In genomic region chr16:23890636-23891035, GRCm38 (mm10) we compare ENCODE assay signal across 10 mouse cellular contexts. TPM values are rescaled to one million over a fixed set of nuclear protein-coding genes. Genes with fewer than 3 reads are reported as not detected.
DNase-seq lines count a peak whose midpoint lies in the region; ATAC-seq and TF ChIP-seq lines count a peak whose summit lies in the region.
"Had no signal": no experiment of that assay in that cellular context is flagged by ENCODE, and none has a peak within 500 bp of the region (broad histone marks: within the 10 kb centered on the region; RNA-seq: fewer than 3 reads in every experiment).

TSS of gene Sst (minus strand) at chr16:23890958.

- no peak for TF ChIP-seq CTCF in layer of hippocampus, adult 2 months (conservative IDR thresholded peaks at IDR 0.05)

- peaks cover 4% of the 10 kb centered on the region for H3K4me1 ChIP-seq in forebrain, embryonic 16.5 days (replicated peaks; ENCODE audit: control insufficient read depth, insufficient read depth, low read length)
- peaks cover 35% of the 10 kb centered on the region for H3K4me1 ChIP-seq in neural tube, embryonic 13.5 days (replicated peaks)
- H3K4me1 ChIP-seq: liver, embryonic 13.5 days had no signal

- peak; percentile 52; the same call in 1 of the 2 replicates for ATAC-seq in forebrain, embryonic 16.5 days
- ATAC-seq in neural tube, embryonic 13.5 days (ENCODE audit: low read depth), result peak; percentile 51; the same call in 1 of the 2 replicates

- no peak within 1 kb of the TSS for H3K27ac ChIP-seq in layer of hippocampus, adult 2 months
- no peak within 1 kb of the TSS for H3K27ac ChIP-seq in forebrain, embryonic 16.5 days (ENCODE audit: low read length)
- peak within 1 kb of the TSS; percentile 46; the same call in 1 of the 2 replicates for H3K27ac ChIP-seq in neural tube, embryonic 13.5 days (replicated peaks)
- H3K27ac ChIP-seq: liver, embryonic 13.5 days had no signal

- 0 out of 2 replicates have a peak within 1 kb of the TSS, but pooled peaks have one; percentile 17 for H3K9ac ChIP-seq in forebrain, embryonic 16.5 days (replicated peaks; ENCODE audit: low read depth, low read length)
- peak within 1 kb of the TSS; percentile 62 for H3K9ac ChIP-seq in neural tube, embryonic 13.5 days
- H3K9ac ChIP-seq: liver, embryonic 13.5 days had no signal

- no peak within 1 kb of the TSS; the same call in 1 of the 2 replicates for H3K4me3 ChIP-seq in layer of hippocampus, adult 2 months
- peak within 1 kb of the TSS; percentile 33 for H3K4me3 ChIP-seq in forebrain, embryonic 16.5 days (replicated peaks; ENCODE audit: low read length)
- peak within 1 kb of the TSS; percentile 38 for H3K4me3 ChIP-seq in neural tube, embryonic 13.5 days
- H3K4me3 ChIP-seq: liver, embryonic 13.5 days had no signal

- 5% methylated on average over 26 of the region's 26 CpGs for whole genome bisulfite sequencing in forebrain, embryonic 16.5 days
- 4% methylated on average over 26 of the region's 26 CpGs for WGBS in neural tube, embryonic 13.5 days

- H3K9me3 ChIP-seq in forebrain, embryonic 16.5 days (ENCODE audit: control insufficient read depth, low read length), result no peaks in the 10 kb centered on the region
- H3K9me3 ChIP-seq in neural tube, embryonic 13.5 days, result no peaks in the 10 kb centered on the region
- H3K9me3 ChIP-seq: liver, embryonic 13.5 days had no signal

- no peak for DNase-seq in layer of hippocampus, adult 2 months (ENCODE audit: low spot score in 2 of 2)
- no peak for DNase-seq in layer of hippocampus, adult 9-10 months (ENCODE audit: low spot score)
- no peak for DNase-seq in left cerebral cortex, adult 8-10 months (ENCODE audit: low spot score in 2 of 2)
- DNase-seq in urinary bladder, postnatal 10 days (ENCODE audit: low spot score), result no peak
- no peak for DNase-seq in adrenal gland, postnatal 10 days
- no peak for DNase-seq in gastrocnemius, postnatal 10 days
- DNase-seq: liver, embryonic 13.5 days had no signal

- peak within 1 kb of the TSS; percentile 41 for H3K4me2 ChIP-seq in forebrain, embryonic 16.5 days (ENCODE audit: low read length)
- H3K4me2 ChIP-seq in neural tube, embryonic 13.5 days, result peak within 1 kb of the TSS; percentile 57
- H3K4me2 ChIP-seq: liver, embryonic 13.5 days had no signal

- no peaks in the 10 kb centered on the region for H3K36me3 ChIP-seq in forebrain, embryonic 16.5 days (ENCODE audit: control insufficient read depth, insufficient read depth)
- H3K36me3 ChIP-seq in neural tube, embryonic 13.5 days, result no peaks in the 10 kb centered on the region
- H3K36me3 ChIP-seq: liver, embryonic 13.5 days had no signal

- peaks cover 29% of the 10 kb centered on the region for H3K27me3 ChIP-seq in forebrain, embryonic 16.5 days (replicated peaks; ENCODE audit: control insufficient read depth, insufficient read depth, low read length)
- H3K27me3 ChIP-seq in neural tube, embryonic 13.5 days, result peaks cover 45% of the 10 kb centered on the region

RNA-seq across cellular contexts. Expression of gene Sst, which starts in this region (rescaled TPM):
- 100 to 1,000 TPM; 395 TPM for total RNA-seq in layer of hippocampus, adult 2 months (2021)
- 208 and 241 TPM in 2 replicates for polyA plus RNA-seq in forebrain, embryonic 16.5 days (2015; fragmentation: Nextera tagmentation; extraction: Ambion mirVana)
- total RNA-seq in left cerebral cortex, adult 8-10 months (2022), result 100 to 1,000 TPM; 363 to 433 (median 383) TPM
- polyA plus RNA-seq in neural tube, embryonic 13.5 days (2015; fragmentation: Nextera tagmentation; extraction: Ambion mirVana), result 198 and 228 TPM in 2 replicates
- total RNA-seq in adrenal gland, postnatal 10 days (2021), result 1 to 10 TPM; 1.4 to 1.7 TPM
- total RNA-seq in gastrocnemius, postnatal 10 days (2021), result under 1 TPM in 1 of 2 experiments, not detected in 1; 0.38 TPM
- polyA plus RNA-seq: heart, postnatal 0 days had no signal

Comparison
In these comparisons a context has a peak if more than half of its experiments do, and no peak if none do; other contexts are left out.
1. RNA of gene Sst (total RNA-seq): 395 TPM in layer of hippocampus, adult 2 months and 363 to 433 TPM in left cerebral cortex, adult 8-10 months; 1.4 to 1.7 TPM in adrenal gland, postnatal 10 days and 0.38 TPM in gastrocnemius, postnatal 10 days; every median in the first group is over 100 times any median in the second.